Mouse (Mus musculus): ENCODE measurements around the gene Lbhd2. TPM values are rescaled to one million over a fixed set of nuclear protein-coding genes. Genes with fewer than 3 reads are reported as not detected.

The Lbhd2 gene
- total and polyA plus RNA-seq, 2 experiments from 2014 or later, result 6.0 to 11.8 TPM

GRCm38 (mm10) chr12:111430049-111430867, 23.6 kb downstream of the Lbhd2 start:
- Histone ChIP-seq H3K27ac (no peak overlapping the region), H3K9me3 (ENCODE audit: low read length) (no peaks in the 10 kb centered on the region), H3K27me3 (ENCODE audit: insufficient read depth, low read length) (peaks cover 15% of the 10 kb centered on the region), H3K9ac (replicated peaks; ENCODE audit: low read length) (peak overlapping the region; percentile 46), H3K36me3 (ENCODE audit: insufficient read depth, low read length) (no peaks in the 10 kb centered on the region), H3K4me2 (ENCODE audit: low read depth, low read length) (peak overlapping the region; percentile 63), H3K4me3 (ENCODE audit: low read length) (peak overlapping the region; percentile 27), H3K4me1 (ENCODE audit: insufficient read depth, low read length) (peaks cover 22% of the 10 kb centered on the region)
- ATAC-seq (no peak), DNase-seq (ENCODE audit: low spot score) (no peak)
- WGBS, result 18% methylated on average over 27 of the region's 27 CpGs
- no peak for TF ChIP-seq CTCF (IDR thresholded peaks at IDR 0.05; ENCODE audit: low read depth)

GRCm38 (mm10) chr12:111430868-111431817, 24.5 kb downstream of the Lbhd2 start:
- WGBS, result 40% methylated on average over 14 of the region's 14 CpGs
- no peaks in the 10 kb centered on the region for H3K9me3 ChIP-seq (ENCODE audit: low read length)
- TF ChIP-seq CTCF (IDR thresholded peaks at IDR 0.05; ENCODE audit: low read depth), result no peak
- no peak overlapping the region for H3K4me2 ChIP-seq (ENCODE audit: low read depth, low read length)
- no peak overlapping the region for H3K9ac ChIP-seq (replicated peaks; ENCODE audit: low read length)
- ATAC-seq (no peak), DNase-seq (ENCODE audit: low spot score) (no peak)
- H3K4me3 ChIP-seq (ENCODE audit: low read length), result no peak overlapping the region
- H3K36me3 ChIP-seq (ENCODE audit: insufficient read depth, low read length), result no peaks in the 10 kb centered on the region
- no peak overlapping the region for H3K27ac ChIP-seq
- H3K27me3 ChIP-seq (ENCODE audit: insufficient read depth, low read length), result peaks cover 15% of the 10 kb centered on the region
- peaks cover 22% of the 10 kb centered on the region for H3K4me1 ChIP-seq (ENCODE audit: insufficient read depth, low read length)

GRCm38 (mm10) chr12:111432097-111432496, 25.5 kb downstream of the Lbhd2 start:
- H3K27ac ChIP-seq, result no peak overlapping the region
- peaks cover 22% of the 10 kb centered on the region for H3K4me1 ChIP-seq (ENCODE audit: insufficient read depth, low read length)
- no peaks in the 10 kb centered on the region for H3K9me3 ChIP-seq (ENCODE audit: low read length)
- H3K9ac ChIP-seq (replicated peaks; ENCODE audit: low read length), result no peak overlapping the region
- ATAC-seq (no peak), DNase-seq (ENCODE audit: low spot score) (no peak)
- no peak overlapping the region for H3K4me2 ChIP-seq (ENCODE audit: low read depth, low read length)
- H3K27me3 ChIP-seq (ENCODE audit: insufficient read depth, low read length), result peaks cover 15% of the 10 kb centered on the region
- H3K36me3 ChIP-seq (ENCODE audit: insufficient read depth, low read length), result no peaks in the 10 kb centered on the region
- TF ChIP-seq CTCF (IDR thresholded peaks at IDR 0.05; ENCODE audit: low read depth), result no peak
- no peak overlapping the region for H3K4me3 ChIP-seq (ENCODE audit: low read length)
- WGBS, result 39% methylated on average over 4 of the region's 4 CpGs

GRCm38 (mm10) chr12:111432751-111433331, 26.2 kb downstream of the Lbhd2 start:
- H3K4me1 ChIP-seq (ENCODE audit: insufficient read depth, low read length), result peaks cover 22% of the 10 kb centered on the region
- DNase-seq (ENCODE audit: low spot score), result no peak
- WGBS, result 61% methylated on average over 5 of the region's 5 CpGs
- no peak for TF ChIP-seq CTCF (IDR thresholded peaks at IDR 0.05; ENCODE audit: low read depth)
- H3K27ac ChIP-seq, result no peak overlapping the region
- ATAC-seq, result no peak
- H3K9me3 ChIP-seq (ENCODE audit: low read length), result no peaks in the 10 kb centered on the region
- peaks cover 15% of the 10 kb centered on the region for H3K27me3 ChIP-seq (ENCODE audit: insufficient read depth, low read length)
- no peak overlapping the region for H3K9ac ChIP-seq (replicated peaks; ENCODE audit: low read length)
- no peak overlapping the region for H3K4me3 ChIP-seq (ENCODE audit: low read length)
- H3K4me2 ChIP-seq (ENCODE audit: low read depth, low read length), result no peak overlapping the region
- no peaks in the 10 kb centered on the region for H3K36me3 ChIP-seq (ENCODE audit: insufficient read depth, low read length)

- DNase-seq (ENCODE audit: low spot score) (peak; percentile 81), ATAC-seq (peak; percentile 84)
- H3K27ac ChIP-seq, result no peak overlapping the region; the same call in 1 of the 2 replicates
- peaks cover 14% of the 10 kb centered on the region for H3K4me1 ChIP-seq (ENCODE audit: insufficient read depth, low read length)
- H3K9me3 ChIP-seq (ENCODE audit: low read length), result no peaks in the 10 kb centered on the region
- no peak overlapping the region for H3K9ac ChIP-seq (replicated peaks; ENCODE audit: low read length)
- 21% methylated on average over 6 of the region's 7 CpGs for WGBS
- no peak overlapping the region for H3K4me3 ChIP-seq (ENCODE audit: low read length)
- no peak for TF ChIP-seq CTCF (IDR thresholded peaks at IDR 0.05; ENCODE audit: low read depth)
- no peaks in the 10 kb centered on the region for H3K36me3 ChIP-seq (ENCODE audit: insufficient read depth, low read length)
- peaks cover 15% of the 10 kb centered on the region for H3K27me3 ChIP-seq (ENCODE audit: insufficient read depth, low read length)
- no peak overlapping the region for H3K4me2 ChIP-seq (ENCODE audit: low read depth, low read length)
These were observed 27.6 kb downstream of the Lbhd2 start for GRCm38 (mm10) chr12:111434164-111434744.

GRCm38 (mm10) chr12:111434745-111435327, 28.2 kb downstream of the Lbhd2 start:
- no peak overlapping the region for H3K4me3 ChIP-seq (ENCODE audit: low read length)
- no peaks in the 10 kb centered on the region for H3K36me3 ChIP-seq (ENCODE audit: insufficient read depth, low read length)
- H3K4me1 ChIP-seq (ENCODE audit: insufficient read depth, low read length), result peaks cover 9% of the 10 kb centered on the region; the same call in 1 of the 2 replicates
- ATAC-seq (0 out of 2 replicates have a peak, but pooled peaks have one; percentile 15), DNase-seq (ENCODE audit: low spot score) (no peak)
- no peak overlapping the region for H3K9ac ChIP-seq (replicated peaks; ENCODE audit: low read length)
- 46% methylated on average over 8 of the region's 8 CpGs for WGBS
- no peak overlapping the region; the same call in 1 of the 2 replicates for H3K27ac ChIP-seq
- peaks cover 11% of the 10 kb centered on the region for H3K27me3 ChIP-seq (ENCODE audit: insufficient read depth, low read length)
- no peak for TF ChIP-seq CTCF (IDR thresholded peaks at IDR 0.05; ENCODE audit: low read depth)
- H3K4me2 ChIP-seq (ENCODE audit: low read depth, low read length), result no peak overlapping the region
- H3K9me3 ChIP-seq (ENCODE audit: low read length), result no peaks in the 10 kb centered on the region
